Mouse (Mus musculus) heart, embryonic 11.5 days (tissue): ENCODE data around the gene Ehd1. TPM values are rescaled to one million over a fixed set of nuclear protein-coding genes. Genes with fewer than 3 reads are reported as not detected.
A peak's percentile ranks its signal among the peaks of the same experiment; 100 is the strongest.
"Not testable (repeated sequence)": the region's sequence is repeated elsewhere in the genome, so short reads cannot be mapped to it uniquely, and the experiment has no call there.

Experiments used
- ATAC-seq: fragments of 200-750 bp; cut with Nextera tagmentation; replicated peaks from 2 replicates; pipeline ENCODE4 v1.8.0; 2017; ENCODE audit warnings: moderate library complexity; ENCODE audit not compliant: insufficient number of reproducible peaks, low FRiP score, low TSS enrichment
- H3K27ac ChIP-seq: fragments of 300-500 bp; sonication (generic); 2 replicates; pipeline ENCODE4 v1.5.1; 2014; ENCODE audit warnings: mild to moderate bottlenecking, low read depth, low read length
- H3K27me3 ChIP-seq: fragments of 300-500 bp; sonication (generic); 2 replicates; pipeline ENCODE4 v1.6.1; 2014; ENCODE audit warnings: mild to moderate bottlenecking, low read length, mixed read lengths; ENCODE audit not compliant: control insufficient read depth, insufficient read depth
- H3K36me3 ChIP-seq: fragments of 300-500 bp; sonication (generic); 2 replicates; pipeline ENCODE4 v1.6.1; 2014; ENCODE audit warnings: mild to moderate bottlenecking, low read length, moderate library complexity, mixed read lengths; ENCODE audit not compliant: control insufficient read depth, insufficient read depth
- H3K4me1 ChIP-seq: fragments of 300-500 bp; sonication (generic); 2 replicates; pipeline ENCODE4 v1.6.1; 2014; ENCODE audit warnings: low read length; ENCODE audit not compliant: control insufficient read depth, insufficient read depth
- H3K4me2 ChIP-seq: fragments of 300-500 bp; sonication (generic); 2 replicates; pipeline ENCODE4 v1.6.1; 2014; ENCODE audit warnings: mild to moderate bottlenecking, moderate library complexity
- H3K4me3 ChIP-seq: fragments of 300-500 bp; sonication (generic); 2 replicates; pipeline ENCODE4 v1.5.1; 2014; ENCODE audit warnings: low read depth, low read length
- H3K9ac ChIP-seq: fragments of 300-500 bp; sonication (generic); 2 replicates; pipeline ENCODE4 v1.6.1; 2014; ENCODE audit warnings: mild to moderate bottlenecking, low read depth, low read length, moderate library complexity
- H3K9me3 ChIP-seq: fragments of 300-500 bp; sonication (generic); replicated peaks from 2 replicates; pipeline ENCODE4 v1.6.1; 2016; ENCODE audit warnings: low read length; ENCODE audit not compliant: control insufficient read depth
- WGBS: fragments of 180-500 bp; shearing (Covaris S2); extraction: QIAGEN DNeasy Blood & Tissue Kit; methylation state at CpG from one replicate; pipeline ENCODE4 v1.1.7; 2014; ENCODE audit not compliant: insufficient replicate concordance; 5-methylcytosine and 5-hydroxymethylcytosine counted together
- polyA plus RNA-seq: library from polyadenylated mRNA; unstranded; fragments of >200 nt; fragmentation: Nextera tagmentation; extraction: Ambion mirVana; gene quantifications from 2 replicates; pipeline ENCODE4 v1.2.1, GENCODE M21; 2014

Ehd1 gene
- polyA plus RNA-seq, 1 experiment from 2014 or later: 70.0 TPM

DNA sequence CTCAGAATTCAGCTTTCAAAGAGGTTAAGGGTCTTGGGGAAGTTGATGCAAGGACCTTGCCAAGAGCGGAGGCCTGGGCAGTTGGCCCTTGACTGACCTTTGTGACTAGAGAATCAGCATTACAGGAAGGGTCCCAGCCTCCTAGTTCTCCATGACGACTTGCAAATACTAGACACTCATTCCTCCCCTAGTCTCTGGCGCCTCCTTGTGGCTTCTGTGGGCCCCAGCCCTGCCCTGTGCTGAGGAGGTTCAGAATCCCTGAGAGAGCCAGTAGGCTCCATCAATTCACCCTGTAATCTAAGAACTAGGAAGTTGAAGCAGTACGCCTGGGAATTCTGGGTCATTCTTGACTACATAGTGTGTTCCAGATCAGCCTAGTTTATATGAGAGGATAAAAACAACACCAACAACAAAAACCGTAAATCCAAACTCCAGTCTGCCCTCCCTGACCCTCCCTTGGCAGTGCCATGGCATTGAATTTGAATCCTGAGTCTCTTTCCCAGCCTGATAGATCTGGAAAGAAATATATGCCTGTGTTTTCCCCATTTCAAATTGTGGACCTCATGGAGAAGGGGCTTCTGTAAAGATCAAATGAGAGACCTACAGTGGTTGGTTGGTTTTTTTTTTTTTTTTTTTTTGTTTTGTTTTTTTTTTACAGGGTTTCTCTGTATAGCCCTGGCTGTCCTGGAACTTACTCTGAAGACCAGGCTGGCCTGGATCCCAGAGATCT lies 28.4 kb downstream of the Ehd1 start:
- H3K4me2 ChIP-seq: no peak overlapping the region
- no peak for ATAC-seq
- H3K27ac ChIP-seq: no peak overlapping the region
- 22% methylated on average over 5 of the region's 5 CpGs for WGBS
- H3K9me3 ChIP-seq: no peaks in the 10 kb centered on the region
- peaks cover 3% of the 10 kb centered on the region; the same call in 1 of the 2 replicates for H3K36me3 ChIP-seq
- H3K4me3 ChIP-seq: no peak overlapping the region
- no peak overlapping the region for H3K9ac ChIP-seq
- H3K27me3 ChIP-seq: no peaks in the 10 kb centered on the region
- H3K4me1 ChIP-seq: peaks cover 33% of the 10 kb centered on the region

DNA sequence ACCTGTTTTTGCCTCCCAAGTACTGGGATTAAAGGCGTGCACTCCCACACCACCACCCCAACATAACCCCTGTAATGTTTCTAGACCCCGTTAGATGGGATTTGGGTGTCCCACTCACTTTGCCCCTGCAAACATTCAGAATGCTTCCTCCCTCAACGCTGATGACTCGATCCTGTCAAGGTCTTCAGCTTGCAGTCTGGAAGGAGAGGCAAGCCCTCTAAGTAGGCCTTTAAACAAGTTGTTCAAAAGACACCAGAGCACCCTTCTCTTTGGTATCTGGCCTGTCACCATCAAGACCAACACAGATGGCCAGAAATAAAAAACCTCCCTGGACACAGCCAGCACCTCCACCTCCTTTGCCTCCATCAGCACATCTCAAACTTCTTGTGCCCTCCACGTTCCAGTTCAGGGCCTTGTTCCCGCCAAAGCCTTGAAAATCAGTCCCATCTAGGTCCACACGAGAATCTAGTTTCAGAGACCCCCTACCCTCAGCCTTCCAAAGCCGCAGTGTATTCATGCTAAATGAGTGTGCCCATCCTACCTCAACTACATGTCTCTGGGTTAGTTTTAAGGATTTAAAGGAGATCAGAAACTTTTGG lies 29.1 kb downstream of the Ehd1 start:
- peaks cover 28% of the 10 kb centered on the region for H3K4me1 ChIP-seq
- H3K36me3 ChIP-seq: peaks cover 4% of the 10 kb centered on the region; the same call in 1 of the 2 replicates
- peak overlapping the region; percentile 79 for H3K4me2 ChIP-seq
- H3K27me3 ChIP-seq: no peaks in the 10 kb centered on the region
- H3K4me3 ChIP-seq: peak overlapping the region; percentile 69
- ATAC-seq: no peak
- 50% methylated on average over 8 of the region's 8 CpGs for WGBS
- no peaks in the 10 kb centered on the region for H3K9me3 ChIP-seq
- H3K9ac ChIP-seq: peak overlapping the region; percentile 75
- H3K27ac ChIP-seq: peak overlapping the region; percentile 65

DNA sequence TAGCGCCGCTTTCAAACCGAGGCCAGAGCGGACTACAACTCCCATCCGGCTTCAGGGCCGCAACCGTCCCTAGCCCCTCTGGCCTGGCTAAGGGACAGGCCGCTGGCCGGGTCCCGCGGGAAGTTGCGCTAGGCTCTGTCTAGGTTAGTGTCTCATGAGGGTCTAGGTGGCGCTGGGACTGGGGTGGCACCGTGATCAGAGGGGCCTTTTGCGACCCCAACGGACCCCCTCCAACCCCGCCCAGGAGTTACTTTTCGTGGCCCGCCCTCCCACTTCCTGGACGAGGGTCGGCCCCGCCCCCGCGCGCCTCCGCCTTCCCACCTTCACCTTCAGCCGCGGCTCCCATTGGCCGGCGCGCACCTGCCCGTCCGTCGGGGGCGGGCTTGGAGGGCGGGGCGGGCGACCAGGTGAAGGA lies 29.6 kb downstream of the Ehd1 start, which contains the start of gene Cdc42bpg:
Gene Cdc42bpg, plus strand, starts transcription at position 320 of the 415 bp plus-strand sequence.
- Histone ChIP-seq H3K27me3 (no peaks in the 10 kb centered on the region), H3K9me3 (no peaks in the 10 kb centered on the region), H3K4me3 (peak within 1 kb of the TSS; percentile 69), H3K9ac (peak within 1 kb of the TSS; percentile 75), H3K4me1 (peaks cover 28% of the 10 kb centered on the region), H3K36me3 (peaks cover 5% of the 10 kb centered on the region; the same call in 1 of the 2 replicates), H3K27ac (peak within 1 kb of the TSS; percentile 65), H3K4me2 (peak within 1 kb of the TSS; percentile 79)
- under 1% methylated on average over 32 of the region's 38 CpGs for WGBS
- peak; percentile 79 for ATAC-seq

DNA sequence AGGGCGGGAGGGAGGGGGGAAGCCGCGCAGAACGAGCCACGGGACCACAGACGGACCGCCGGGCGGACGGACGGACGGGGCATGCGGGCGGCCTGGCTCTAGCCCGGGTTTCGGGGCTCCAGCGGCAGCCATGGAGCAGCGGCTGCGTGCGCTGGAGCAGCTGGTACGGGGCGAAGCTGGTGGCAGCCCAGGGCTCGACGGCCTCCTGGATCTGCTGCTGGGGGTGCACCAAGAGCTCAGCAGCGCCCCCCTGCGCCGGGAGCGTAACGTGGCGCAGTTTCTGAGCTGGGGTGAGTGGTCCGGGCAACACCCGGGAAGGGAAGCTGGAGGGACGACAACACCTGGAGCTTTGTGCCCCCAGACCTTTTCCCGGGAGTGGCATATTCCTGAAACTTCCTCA lies 30.1 kb downstream of the Ehd1 start:
- H3K4me1 ChIP-seq: peaks cover 28% of the 10 kb centered on the region
- H3K9me3 ChIP-seq: no peaks in the 10 kb centered on the region
- peak overlapping the region; percentile 69 for H3K4me3 ChIP-seq
- WGBS: 1% methylated on average over 34 of the region's 34 CpGs
- H3K27ac ChIP-seq: peak overlapping the region; percentile 65; the same call in 1 of the 2 replicates
- H3K4me2 ChIP-seq: peak overlapping the region; percentile 79
- H3K36me3 ChIP-seq: peaks cover 5% of the 10 kb centered on the region; the same call in 1 of the 2 replicates
- peak; percentile 48 for ATAC-seq
- H3K9ac ChIP-seq: peak overlapping the region; percentile 75
- H3K27me3 ChIP-seq: no peaks in the 10 kb centered on the region

DNA sequence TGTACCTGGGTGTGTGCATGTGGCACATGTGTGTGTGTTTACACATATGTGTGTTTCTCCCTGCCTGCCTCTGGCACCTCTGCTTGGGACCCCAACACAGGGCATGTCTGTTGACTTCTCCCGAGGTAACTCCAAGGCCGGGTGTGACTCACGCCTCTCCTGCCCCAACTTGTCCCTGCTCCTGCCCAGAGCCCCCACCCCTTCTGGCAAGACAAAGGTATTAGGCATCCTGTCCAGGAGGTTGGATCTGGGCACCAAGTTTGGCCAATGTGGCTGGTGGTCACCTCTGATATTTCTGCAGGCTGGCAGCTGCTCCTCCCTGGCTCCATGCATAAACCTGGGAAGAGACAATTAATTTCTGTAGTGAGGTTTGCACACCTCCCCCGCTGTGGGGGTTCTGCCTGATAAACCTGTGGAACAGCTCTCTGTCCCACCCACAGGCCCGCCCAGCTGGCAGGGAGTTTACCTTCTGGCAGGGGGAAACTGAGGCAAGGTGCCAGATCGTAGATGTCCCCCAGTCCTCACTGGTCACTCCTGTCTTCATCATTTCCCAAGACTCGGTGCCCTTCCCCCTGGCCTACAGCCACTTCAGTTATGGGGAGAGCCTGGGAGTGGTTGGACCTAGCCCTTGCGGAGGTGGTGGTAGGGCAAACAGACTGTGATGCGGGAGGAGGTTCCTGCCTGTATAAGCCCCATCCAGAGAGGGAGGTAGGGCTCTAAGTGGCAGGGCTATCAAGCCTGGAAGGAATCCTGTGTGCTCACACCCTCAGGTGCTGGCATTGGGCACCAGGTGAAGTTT lies 31.4 kb downstream of the Ehd1 start:
- H3K4me1 ChIP-seq: peaks cover 24% of the 10 kb centered on the region
- WGBS: 81% methylated on average over 9 of the region's 9 CpGs
- H3K4me3 ChIP-seq: no peak overlapping the region
- no peaks in the 10 kb centered on the region for H3K27me3 ChIP-seq
- no peak overlapping the region for H3K27ac ChIP-seq
- no peak overlapping the region; the same call in 1 of the 2 replicates for H3K4me2 ChIP-seq
- no peaks in the 10 kb centered on the region for H3K9me3 ChIP-seq
- peaks cover 7% of the 10 kb centered on the region; the same call in 1 of the 2 replicates for H3K36me3 ChIP-seq
- no peak overlapping the region for H3K9ac ChIP-seq
- no peak for ATAC-seq

DNA sequence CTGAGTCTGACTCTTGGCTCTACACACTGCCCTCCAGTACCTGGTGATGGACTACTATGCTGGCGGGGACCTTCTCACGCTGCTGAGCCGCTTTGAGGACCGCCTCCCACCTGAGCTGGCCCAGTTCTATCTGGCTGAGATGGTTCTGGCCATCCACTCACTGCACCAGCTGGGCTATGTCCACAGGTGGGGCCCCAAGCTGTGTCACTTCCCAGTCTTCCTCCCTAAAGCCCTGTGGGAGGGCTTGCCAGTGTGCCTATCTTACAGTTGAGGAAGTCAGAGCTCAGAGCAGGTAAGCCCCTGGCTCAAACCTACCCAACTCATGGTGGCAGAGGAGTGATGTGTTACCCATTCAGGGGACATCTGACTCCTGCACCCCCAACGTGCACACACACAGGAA lies 33.7 kb downstream of the Ehd1 start:
- H3K27ac ChIP-seq: no peak overlapping the region
- 86% methylated on average over 5 of the region's 5 CpGs for WGBS
- H3K36me3 ChIP-seq: peaks cover 7% of the 10 kb centered on the region; the same call in 1 of the 2 replicates
- H3K4me2 ChIP-seq: no peak overlapping the region
- no peaks in the 10 kb centered on the region for H3K27me3 ChIP-seq
- H3K4me1 ChIP-seq: peaks cover 10% of the 10 kb centered on the region
- no peaks in the 10 kb centered on the region for H3K9me3 ChIP-seq
- H3K9ac ChIP-seq: no peak overlapping the region
- H3K4me3 ChIP-seq: no peak overlapping the region
- no peak for ATAC-seq

DNA sequence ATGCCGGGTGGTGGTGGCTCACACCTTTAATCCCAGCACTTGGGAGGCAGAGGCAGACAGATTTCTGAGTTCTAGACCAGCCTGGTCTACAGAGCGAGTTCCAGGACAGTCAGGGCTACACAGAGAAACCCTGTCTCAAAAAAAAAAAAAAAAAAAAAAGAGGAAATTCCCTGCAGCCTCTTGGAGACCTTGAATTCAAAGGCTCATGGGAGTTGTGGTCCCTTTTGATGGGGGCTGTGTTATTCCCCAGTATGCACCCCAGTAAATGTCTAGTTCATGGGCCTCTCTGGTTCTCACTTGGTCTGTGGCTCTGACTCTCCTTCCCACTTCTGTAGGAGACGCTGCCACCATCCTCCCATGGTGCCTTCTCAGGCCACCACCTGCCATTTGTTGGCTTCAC lies 35.3 kb downstream of the Ehd1 start:
- ATAC-seq, H3K27ac ChIP-seq, H3K4me1 ChIP-seq, H3K4me3 ChIP-seq, H3K9ac ChIP-seq, H3K36me3 ChIP-seq, H3K27me3 ChIP-seq, H3K9me3 ChIP-seq, H3K4me2 ChIP-seq: not testable (repeated sequence)
- WGBS: 79% methylated on average over 3 of the region's 3 CpGs

DNA sequence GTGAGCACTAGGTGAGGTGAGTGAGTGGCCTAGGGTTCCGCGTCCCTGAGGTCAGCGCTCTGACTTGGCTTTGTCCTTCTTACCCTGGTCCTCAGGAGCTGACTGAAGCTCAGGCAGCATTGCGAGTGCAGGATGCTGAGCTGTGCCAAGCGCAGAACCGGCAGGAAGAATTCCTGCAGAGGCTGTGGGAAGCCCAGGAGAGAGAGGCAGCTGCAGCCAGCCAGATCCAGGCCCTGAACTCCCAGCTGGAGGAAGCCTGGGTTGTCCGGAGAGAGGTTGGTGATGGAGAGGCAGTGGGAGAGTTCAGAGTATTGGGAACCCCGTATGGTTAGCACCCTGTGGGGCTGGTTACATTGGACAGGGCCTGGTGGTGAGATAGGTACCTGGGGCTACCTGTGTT lies 37.3 kb downstream of the Ehd1 start:
- no peak overlapping the region for H3K27ac ChIP-seq
- 89% methylated on average over 8 of the region's 8 CpGs for WGBS
- H3K9me3 ChIP-seq: no peaks in the 10 kb centered on the region
- ATAC-seq: no peak
- no peak overlapping the region for H3K9ac ChIP-seq
- H3K4me1 ChIP-seq: no peaks in the 10 kb centered on the region
- H3K27me3 ChIP-seq: no peaks in the 10 kb centered on the region
- no peak overlapping the region for H3K4me2 ChIP-seq
- no peak overlapping the region for H3K4me3 ChIP-seq
- H3K36me3 ChIP-seq: peaks cover 13% of the 10 kb centered on the region
